Mouse (Mus musculus): ENCODE data around the gene Sf1.
A peak's percentile ranks its signal among the peaks of the same experiment; 100 is the strongest.

The Sf1 gene

DNA sequence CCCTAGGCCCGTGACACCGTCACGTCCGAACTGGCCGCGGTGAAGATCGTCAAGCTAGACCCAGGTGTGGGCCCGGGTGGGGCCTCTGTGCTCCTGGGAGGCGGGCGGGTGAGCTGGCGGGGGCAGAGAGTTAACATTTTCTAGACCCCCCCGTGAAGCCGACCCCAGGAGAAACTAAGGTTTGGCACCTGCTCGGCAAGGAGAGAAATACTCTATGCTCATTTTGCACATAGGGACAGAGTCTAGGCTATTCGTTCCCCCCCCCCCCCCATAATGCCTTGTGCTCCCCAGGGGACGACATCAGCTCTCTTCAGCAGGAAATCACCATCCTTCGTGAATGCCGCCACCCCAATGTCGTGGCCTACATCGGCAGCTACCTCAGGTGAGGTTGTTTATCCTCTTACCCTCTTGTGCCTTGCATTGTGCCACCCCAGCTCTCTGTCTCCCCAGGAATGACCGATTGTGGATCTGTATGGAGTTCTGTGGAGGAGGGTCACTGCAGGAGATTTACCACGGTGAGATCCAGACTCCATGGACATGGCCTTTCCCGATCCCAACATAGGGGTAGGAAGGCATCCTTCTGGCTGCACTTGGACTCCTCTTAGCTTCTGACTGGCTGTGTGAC is 21.9 kb upstream of the Sf1 start:
- DNase-seq (ENCODE audit: low spot score in 2 of 2): no peak

DNA sequence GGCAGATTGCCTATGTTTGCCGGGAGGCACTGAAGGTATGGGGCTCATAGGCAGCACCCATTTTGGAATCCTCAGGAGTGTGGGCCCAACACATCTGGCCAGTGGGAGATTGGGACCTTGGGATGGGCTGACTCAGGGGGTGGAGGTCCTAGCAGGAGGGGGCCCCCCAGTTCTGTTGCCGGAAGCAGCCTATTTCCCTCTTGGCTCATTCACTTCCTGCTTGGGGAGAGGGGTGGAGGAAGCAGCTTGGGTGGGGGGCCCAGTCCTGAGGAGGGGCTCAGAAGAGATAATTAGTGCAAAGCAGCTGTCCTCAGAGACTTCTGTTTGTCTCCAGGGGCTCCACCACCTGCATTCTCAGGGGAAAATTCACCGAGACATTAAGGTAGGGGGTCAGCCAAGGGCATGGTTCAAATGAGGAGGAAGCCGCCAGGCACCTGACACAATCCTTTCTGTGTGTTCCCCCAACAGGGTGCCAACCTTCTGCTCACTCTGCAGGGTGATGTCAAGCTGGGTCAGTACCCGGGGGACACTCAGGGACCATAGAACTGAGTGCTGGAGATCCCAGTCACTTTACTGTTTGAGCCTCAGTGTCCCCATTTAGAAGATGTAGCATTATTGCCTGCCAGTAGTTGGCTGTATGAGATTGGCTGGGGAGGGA is 21.1 kb upstream of the Sf1 start:
- DNase-seq (ENCODE audit: low spot score in 2 of 2): no peak

DNA sequence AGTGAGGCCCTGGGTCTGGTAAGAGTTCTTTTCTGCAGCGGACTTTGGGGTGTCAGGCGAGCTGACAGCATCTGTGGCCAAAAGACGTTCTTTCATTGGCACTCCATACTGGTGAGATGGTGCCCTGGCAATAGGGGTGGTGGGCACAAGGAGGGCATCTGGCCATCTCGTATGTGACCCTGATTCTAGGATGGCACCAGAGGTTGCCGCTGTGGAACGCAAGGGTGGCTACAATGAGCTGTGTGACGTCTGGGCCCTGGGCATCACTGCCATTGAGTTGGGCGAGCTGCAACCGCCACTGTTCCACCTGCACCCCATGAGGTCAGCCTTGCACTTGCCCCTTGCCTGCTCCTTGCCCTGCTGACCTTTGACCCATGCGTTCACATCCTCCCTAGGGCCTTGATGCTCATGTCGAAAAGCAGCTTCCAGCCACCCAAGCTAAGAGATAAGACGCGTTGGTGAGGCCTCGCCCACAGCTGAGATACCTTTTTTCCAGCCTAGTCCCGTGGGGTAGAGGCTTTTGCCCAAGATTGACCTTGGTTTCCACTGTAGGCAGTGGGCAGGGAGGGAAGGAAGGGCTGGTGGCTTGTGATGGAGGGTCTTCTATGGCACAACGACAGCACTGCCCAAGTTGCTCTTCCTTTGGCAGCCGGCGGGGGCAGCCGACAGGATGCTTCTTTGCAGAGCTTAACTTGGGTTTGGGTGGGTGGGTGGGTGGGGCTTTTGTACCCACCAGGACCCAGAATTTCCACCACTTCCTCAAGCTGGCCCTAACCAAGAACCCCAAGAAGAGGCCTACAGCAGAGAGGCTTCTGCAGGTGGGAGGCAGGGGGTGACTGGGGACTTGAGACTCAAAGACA is 20.2 kb upstream of the Sf1 start:
- DNase-seq (ENCODE audit: low spot score in 2 of 2): no peak

DNA sequence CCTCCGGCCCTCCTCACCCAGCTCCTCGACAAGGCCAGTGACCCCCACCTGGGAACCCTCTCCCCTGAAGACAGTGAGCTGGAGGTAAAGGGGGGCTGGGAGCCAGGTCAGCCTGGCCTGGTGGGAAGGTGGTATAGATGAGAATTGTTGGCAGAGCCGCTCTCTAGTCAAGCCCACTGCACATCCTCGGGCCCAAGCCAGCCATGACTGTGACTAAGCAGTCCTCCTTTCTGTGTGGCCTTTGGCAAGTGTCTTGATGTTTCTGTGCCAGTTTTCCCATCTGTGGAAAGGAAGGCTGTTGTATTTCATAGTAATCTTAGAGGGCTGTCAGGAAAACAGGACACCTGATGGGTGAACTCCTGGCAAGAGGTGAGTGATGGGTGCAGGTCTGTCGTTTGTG is 19.5 kb upstream of the Sf1 start:
- DNase-seq (ENCODE audit: low spot score in 2 of 2): no peak

DNA sequence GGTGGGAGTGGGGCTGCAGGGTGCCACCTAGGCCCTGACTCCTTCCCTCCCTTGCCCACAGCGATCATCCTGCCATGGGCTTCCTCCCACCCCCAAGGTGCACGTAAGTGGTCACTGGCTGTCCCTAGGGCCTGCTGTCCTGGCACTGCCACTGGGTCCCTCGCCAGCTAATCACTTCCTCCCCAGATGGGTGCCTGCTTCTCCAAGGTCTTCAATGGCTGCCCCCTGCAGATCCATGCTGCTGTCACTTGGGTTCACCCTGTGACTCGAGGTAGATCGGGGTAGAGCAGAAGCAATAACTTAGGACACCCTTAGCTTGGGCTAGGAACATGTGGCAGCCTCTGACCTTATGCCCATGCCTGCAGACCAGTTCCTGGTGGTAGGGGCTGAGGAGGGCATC is 17.5 kb upstream of the Sf1 start:
- DNase-seq (ENCODE audit: low spot score in 2 of 2): no peak

DNA sequence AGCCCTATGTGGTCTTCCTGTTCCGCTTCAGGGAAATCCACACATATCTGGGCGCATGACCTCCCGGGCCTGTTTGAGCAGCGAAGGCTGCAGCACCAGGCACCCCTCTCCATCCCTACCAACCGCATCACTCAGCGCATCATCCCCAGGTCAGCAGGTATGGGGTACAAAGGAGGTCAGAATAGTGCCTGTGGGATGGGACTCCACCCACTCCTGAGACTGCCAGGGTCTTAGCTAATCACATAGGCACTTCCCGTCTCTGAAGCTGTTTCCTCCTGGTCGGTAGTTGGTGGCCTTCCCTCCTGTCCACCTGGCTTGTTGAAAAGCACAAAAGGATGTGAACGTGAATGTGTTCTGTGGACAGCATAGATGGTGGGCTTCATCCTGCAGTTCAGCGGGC is 16.8 kb upstream of the Sf1 start:
- no peak for DNase-seq (ENCODE audit: low spot score in 2 of 2)

DNA sequence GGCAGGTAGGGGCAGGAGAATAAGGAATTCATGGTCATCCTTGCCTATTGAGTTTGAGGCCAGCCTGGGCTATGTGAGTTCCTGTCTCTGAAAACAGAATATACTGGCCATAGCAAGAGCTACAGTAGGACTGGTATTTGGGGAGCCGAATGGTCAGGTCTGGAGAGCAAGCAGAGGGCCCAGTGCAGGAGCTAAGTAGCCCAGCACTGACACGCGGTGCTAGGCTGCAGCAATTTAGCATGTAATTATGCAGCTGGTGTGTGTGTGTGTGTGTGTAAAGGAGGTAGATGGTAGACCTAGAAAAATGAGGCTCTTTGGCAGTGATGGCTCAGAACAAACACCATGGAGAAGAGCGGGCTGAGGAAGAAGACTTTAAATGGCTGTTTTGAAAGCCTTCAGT is 15.9 kb upstream of the Sf1 start:
- no peak for DNase-seq (ENCODE audit: low spot score in 2 of 2)

DNA sequence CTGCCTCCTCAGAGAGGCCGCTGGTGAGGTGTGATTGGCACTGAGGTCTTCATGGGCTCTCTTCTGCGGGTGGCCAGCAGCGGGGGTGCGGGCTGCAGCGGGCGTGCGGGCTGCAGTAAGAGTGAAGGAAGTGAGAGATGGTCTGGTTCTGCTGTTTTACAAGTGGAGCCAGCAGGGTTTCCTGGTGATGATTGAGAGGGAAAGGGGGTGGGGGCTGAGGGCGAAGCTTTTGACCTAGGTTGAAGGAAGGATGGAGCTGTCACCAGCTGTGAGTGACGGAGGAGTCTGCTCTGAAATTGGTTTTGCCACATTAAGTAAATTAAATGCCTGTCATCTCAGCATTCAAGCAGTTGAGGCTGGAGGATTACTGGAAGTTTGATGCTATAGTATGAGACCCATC is 14.8 kb upstream of the Sf1 start:
- no peak for DNase-seq (ENCODE audit: low spot score in 2 of 2)

DNA sequence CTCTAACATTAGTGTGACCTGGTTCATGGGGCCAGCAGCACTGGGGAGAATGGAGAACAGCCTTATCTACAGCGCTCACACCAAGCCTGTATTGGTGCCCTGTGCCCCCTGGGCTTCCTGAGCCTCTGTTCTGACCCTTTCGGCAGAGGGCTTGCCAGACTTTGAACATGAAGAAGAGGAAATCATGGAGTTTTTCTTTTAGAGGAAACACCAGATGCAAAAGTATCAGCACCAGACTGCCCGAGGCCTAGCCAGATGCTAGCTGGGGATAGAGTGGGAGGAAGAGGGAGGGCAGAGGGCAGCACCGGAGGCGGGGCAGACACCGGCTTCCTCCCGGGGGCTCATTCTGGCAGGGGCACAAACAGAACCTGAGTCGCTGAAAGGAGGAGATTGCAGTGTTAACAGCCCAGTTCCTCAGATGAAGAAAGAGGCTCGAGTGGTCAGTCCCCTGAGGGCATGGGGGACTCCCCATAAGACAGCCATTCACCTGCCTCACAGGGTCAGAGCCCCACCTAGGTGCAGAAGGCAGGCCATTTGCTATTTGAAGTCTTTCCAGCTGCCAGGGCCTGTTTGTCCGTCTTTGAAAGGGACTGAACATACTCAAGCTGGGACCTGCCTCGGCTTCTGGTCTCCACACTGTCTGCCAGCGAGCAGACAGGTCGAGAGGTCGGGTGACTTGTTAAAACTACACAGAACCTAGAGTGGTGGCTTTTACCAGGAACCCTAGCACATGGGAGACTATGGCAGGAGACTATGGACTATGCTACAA is 14.1 kb upstream of the Sf1 start:
- no peak for DNase-seq (ENCODE audit: low spot score in 2 of 2)

DNA sequence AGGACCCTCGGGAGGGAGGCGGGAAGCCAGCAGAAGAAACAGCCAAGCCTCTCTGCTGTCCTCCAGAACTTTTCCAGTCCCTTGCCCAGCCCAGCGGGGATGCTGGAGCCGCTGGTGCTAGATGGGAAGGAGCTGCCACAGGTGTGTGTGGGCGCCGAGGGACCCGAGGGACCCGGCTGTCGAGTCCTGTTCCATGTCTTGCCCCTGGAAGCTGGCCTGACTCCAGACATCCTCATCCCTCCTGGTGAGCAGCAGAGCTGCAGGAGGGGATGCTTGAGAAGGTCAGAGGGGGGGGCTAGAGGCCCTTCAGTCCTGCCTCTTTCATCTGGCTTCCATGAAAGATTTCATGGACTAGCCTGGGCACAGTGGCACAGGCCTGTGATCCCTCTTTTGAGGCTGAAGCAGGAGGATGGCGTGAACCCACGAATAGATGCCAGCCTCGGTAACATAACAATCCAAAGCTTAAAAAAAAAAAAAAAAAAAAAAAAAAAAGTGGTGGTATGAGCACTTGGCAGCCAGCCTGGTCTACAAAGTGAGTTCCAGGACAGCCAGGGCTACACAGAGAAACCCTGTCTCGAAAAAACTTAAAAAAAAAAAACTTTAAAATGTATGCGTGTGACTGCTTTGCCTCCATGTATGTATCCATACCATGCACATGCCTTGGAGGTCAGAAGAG is 11.9 kb upstream of the Sf1 start:
- no peak for DNase-seq (ENCODE audit: low spot score in 2 of 2)

DNA sequence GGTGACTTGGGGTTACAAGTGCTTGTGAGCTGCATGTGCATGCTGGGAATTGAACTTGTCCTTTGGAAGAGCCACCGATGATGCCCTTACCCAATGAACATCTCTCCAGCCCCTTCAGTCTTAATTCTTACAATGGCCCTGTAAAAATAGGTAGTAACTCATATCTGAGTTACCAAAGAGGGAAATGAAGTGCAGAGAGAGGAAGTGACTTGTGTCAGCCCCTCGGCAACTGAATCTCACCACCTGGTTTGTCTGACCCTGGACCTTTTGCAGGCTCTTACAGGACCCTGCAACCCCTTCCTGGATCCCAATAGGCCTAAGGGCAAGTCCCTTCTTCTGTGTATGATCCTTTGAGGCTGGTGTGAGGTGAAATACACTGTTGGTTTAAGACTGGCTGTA is 11.4 kb upstream of the Sf1 start:
- DNase-seq (ENCODE audit: low spot score in 2 of 2): no peak

DNA sequence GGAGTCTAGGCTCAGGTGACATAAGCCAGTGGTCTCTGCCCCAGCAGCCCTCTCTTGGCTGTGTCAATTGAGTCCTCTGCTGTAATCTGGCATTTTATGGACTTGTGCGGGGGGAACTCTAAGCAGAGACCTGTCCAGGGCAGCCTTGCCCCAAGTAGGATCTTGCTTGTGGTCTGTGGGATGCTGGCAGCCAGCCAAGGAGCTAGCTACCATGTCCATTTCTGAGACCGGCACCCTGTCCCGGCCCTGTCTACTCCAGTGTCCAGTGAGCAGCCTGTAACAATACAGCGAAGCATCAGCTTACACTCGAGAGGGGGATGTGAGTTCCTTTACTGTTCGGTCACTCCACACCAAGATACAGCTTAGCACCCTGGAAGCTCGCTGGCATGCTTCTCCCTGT is 9.5 kb upstream of the Sf1 start:
- DNase-seq (ENCODE audit: low spot score in 2 of 2): no peak

DNA sequence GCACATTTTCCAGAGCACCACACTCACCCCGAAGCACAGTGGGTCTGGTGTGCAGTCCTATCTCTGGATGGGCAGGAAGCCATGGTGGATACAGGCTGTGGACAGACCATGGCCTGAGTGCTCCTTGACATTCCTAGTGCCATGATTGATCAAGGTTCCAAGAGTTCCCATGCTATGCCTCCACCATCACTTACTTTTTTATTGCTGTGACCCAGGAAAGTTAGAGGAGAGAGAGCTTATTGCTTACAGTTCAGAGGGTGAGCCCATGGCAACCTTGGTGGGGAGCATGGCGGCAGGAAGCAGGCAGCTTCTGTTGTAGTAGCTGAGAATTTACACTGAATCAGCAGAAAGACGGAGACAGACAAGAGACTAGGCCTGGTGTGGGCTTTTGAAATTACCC is 2.2 kb upstream of the Sf1 start:
- no peak for DNase-seq (ENCODE audit: low spot score in 2 of 2)

DNA sequence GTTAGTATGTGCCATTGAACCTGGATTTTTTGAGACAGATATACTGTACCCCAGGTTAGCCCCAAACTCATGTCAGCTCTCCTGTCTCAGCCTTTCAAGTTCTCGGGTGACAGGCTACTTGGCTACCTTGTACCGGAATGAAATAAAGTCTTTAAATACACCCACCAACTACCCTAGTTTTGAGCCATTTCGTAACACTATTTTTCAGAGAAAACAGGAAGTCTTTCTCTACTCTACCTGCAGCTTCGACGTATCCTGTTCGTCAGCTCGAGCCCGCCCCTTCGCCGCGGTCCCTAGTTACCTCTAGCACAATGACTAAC is 439 bp upstream of the Sf1 start:
- DNase-seq (ENCODE audit: low spot score in 2 of 2): no peak

DNA sequence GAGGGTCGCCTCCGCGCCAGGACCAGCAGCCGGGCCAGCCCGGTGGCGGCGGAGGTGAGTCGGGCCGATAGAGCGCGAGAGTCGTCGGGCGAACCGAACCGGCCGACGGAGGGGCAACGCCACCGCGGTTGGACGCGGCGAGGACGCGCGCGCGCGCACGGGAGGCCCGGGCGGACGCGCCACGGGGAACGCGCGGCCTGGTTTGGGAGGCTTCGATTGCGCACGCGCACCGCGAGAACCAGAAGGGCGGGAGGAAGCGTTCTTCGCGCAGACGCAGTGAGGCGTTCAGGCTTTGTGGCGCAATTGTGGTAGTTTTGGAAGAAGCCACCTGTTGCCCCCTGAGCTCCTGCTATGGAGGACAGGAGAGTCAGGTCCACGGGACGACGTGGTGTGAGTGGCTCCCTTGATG is 831 bp downstream of the Sf1 start:
- peak; percentile 88 to 90 for DNase-seq (ENCODE audit: low spot score in 2 of 2)

DNA sequence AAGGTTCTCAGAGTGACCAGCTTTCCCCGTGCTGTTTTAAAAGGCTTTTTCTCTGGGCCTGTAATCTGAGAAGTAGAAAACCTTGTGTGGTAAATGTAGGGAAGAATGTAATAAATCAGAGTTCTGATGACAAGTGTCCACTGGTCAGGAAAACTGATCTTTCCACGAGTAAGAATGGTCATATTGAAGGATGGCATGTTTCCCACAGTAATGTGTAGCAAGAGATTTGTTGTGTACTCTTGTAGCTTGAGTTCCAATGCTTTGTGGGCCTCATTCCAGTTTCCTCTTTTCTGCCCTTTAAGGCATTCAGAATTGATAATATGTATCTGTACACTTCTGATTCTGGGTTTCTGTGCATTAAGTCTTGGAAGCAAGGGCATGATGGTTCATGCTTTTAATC is 1.4 kb downstream of the Sf1 start:
- DNase-seq (ENCODE audit: low spot score in 2 of 2): no peak

DNA sequence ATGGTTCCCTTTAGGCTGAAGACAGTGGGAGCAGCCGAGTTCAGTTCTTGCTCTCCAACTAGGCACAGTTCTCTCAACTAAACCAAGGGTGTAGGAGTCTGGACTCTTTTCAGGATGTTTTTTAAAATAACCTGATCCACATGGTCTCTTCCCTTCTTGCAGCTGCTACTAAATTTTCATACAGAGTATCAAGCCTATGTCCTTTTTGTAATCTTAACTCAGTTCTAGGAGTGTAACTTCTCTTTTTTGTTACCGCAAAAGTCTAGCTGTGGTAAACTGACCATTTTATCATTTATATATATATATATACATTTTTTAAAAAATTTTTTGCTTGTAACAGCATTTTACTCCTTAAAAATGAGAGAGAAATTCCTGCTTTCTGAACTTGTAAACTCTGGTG is 6.7 kb downstream of the Sf1 start:
- no peak for DNase-seq (ENCODE audit: low spot score in 2 of 2)

DNA sequence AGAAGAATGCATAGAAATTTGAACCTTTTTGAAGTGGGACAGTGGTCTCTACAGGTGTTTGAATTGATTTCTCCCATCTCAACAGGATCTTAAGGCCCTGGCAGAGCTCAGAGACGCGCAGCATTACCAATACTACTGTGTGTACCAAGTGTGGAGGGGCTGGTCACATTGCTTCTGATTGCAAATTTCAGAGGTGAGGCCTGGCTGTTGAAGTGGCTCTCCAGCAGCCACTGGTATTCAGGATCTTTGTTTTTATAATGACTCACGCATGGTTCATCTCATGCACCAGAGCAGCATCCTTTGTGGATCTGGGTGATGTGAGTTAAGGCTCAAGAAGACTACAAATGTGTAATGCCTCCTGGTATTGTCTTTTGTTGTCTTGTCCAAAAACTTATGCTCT is 8.9 kb downstream of the Sf1 start:
- DNase-seq (ENCODE audit: low spot score in 2 of 2): no peak

DNA sequence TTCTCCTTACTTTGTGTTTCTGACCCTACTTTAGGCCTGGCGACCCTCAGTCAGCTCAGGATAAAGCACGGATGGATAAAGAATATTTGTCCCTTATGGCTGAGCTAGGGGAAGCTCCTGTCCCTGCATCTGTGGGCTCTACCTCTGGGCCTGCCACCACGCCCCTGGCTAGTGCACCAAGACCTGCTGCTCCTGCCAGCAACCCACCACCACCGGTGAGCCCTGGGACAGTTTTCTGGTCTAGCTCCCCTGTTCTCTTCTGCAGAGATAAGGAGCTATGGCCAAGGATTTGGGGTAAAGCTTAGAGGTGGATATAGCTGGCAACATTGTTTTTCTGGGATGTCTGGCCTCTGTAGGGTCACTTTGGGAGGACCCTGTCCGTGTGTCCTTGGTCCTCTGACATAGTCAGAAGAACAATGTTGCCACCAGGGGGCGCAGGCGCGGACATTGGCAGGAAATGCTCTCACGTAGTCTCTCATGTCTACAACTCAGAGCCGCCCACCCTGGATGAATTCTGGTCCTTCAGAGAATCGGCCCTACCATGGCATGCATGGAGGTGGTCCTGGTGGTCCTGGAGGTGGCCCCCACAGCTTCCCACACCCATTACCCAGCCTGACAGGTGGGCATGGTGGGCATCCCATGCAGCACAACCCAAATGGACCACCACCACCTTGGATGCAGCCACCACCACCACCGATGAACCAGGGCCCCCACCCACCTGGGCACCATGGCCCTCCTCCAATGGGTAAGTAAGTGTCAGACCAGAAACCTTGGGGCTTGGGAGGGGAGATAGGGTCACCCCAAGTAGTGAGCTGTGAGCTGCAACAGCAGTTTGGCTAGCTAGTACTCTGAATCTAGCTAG is 10.3 kb downstream of the Sf1 start:
- DNase-seq (ENCODE audit: low spot score in 2 of 2): peak; percentile 68 to 83

DNA sequence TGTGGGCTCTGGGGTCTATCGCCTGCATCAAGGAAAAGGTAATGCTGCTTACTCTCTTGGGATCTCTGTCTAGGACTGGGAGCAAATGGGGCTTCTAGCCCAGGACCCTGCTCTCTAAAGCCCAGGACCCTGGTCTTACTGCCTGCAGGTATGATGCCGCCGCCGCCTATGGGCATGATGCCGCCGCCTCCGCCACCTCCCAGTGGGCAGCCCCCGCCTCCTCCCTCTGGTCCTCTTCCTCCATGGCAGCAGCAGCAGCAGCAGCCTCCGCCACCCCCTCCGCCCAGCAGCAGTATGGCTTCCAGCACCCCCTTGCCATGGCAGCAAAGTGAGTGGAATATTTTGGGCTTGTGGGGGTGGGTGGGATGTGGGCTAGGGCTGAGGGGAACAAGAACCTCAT is 11.1 kb downstream of the Sf1 start:
- no peak for DNase-seq (ENCODE audit: low spot score in 2 of 2)
